Mouse (Mus musculus): ENCODE measurements around the gene Grik2.

GRCm38 (mm10) chr10:49365262-49365661, 423.3 kb downstream of the Grik2 start:
- TF ChIP-seq CTCF (IDR thresholded peaks at IDR 0.05; ENCODE audit: borderline replicate concordance, control insufficient read depth, extremely low read depth, insufficient read depth, low read length, poor library complexity) (no peak), POLR2A (IDR thresholded peaks at IDR 0.05; ENCODE audit: control insufficient read depth, extremely low read depth, insufficient read depth, low read length, poor library complexity) (no peak)

Data from thymus, adult 2 months (tissue).